ENCODE assay signal across 8 mouse cellular contexts in genomic region chr10:62979667-62980038, GRCm38 (mm10). TPM values are rescaled to one million over a fixed set of nuclear protein-coding genes. Genes with fewer than 3 reads are reported as not detected.
A peak's percentile ranks its signal among the peaks of the same experiment; 100 is the strongest.
DNase-seq lines count a peak whose midpoint lies in the region; ATAC-seq and TF ChIP-seq lines count a peak whose summit lies in the region.

No protein-coding gene starts in this region.

- no peak for TF ChIP-seq RAD21 in CH12.LX (IDR thresholded peaks at IDR 0.05; ENCODE audit: low read depth, low read length)

- H3K4me1 ChIP-seq in heart, embryonic 12.5 days (replicated peaks) = peaks cover 10% of the 10 kb centered on the region; the same call in 1 of the 2 replicates
- H3K4me1 ChIP-seq in CH12.LX (ENCODE audit: control insufficient read depth in 1 of 2, insufficient read depth in 2 of 2) = peaks cover 6 to 32% of the 10 kb centered on the region in 2 experiments
- H3K4me1 ChIP-seq in forebrain, embryonic 15.5 days = peaks cover 13% of the 10 kb centered on the region
- peaks cover 16% of the 10 kb centered on the region for H3K4me1 ChIP-seq in liver, embryonic 15.5 days (replicated peaks)

- peak overlapping the region; percentile 78 for H3K4me3 ChIP-seq in heart, embryonic 12.5 days
- H3K4me3 ChIP-seq in CH12.LX (replicated peaks in 1 of 3; ENCODE audit: low read depth in 2 of 3, low read length in 2 of 3, poor library complexity in 1 of 3) = peak overlapping the region; percentile 12 to 73 (median 37)
- H3K4me3 ChIP-seq in forebrain, embryonic 15.5 days = peak overlapping the region; percentile 98
- H3K4me3 ChIP-seq in liver, embryonic 15.5 days (replicated peaks) = peak overlapping the region; percentile 87

- no peak for TF ChIP-seq EP300 in CH12.LX (IDR thresholded peaks at IDR 0.05; ENCODE audit: low read length)

- no peaks in the 10 kb centered on the region for H3K27me3 ChIP-seq in heart, embryonic 12.5 days (replicated peaks)
- H3K27me3 ChIP-seq in CH12.LX (replicated peaks) = no peaks in the 10 kb centered on the region
- H3K27me3 ChIP-seq in forebrain, embryonic 15.5 days = no peaks in the 10 kb centered on the region
- H3K27me3 ChIP-seq in liver, embryonic 15.5 days = 0 out of 2 replicates have a peak, but pooled peaks cover 4% of the 10 kb centered on the region

- H3K4me2 ChIP-seq in heart, embryonic 12.5 days = peak overlapping the region; percentile 69
- H3K4me2 ChIP-seq in CH12.LX (ENCODE audit: insufficient read depth, low read depth, poor library complexity, severe bottlenecking) = peak overlapping the region; percentile 78
- H3K4me2 ChIP-seq in forebrain, embryonic 15.5 days (replicated peaks) = peak overlapping the region; percentile 60
- peak overlapping the region; percentile 98 for H3K4me2 ChIP-seq in liver, embryonic 15.5 days

- WGBS in heart, embryonic 12.5 days = 12% methylated on average over 10 of the region's 10 CpGs
- 4% methylated on average over 10 of the region's 10 CpGs for WGBS in forebrain, embryonic 15.5 days
- WGBS in liver, embryonic 15.5 days (ENCODE audit: insufficient replicate concordance) = 19% methylated on average over 10 of the region's 10 CpGs

- peak overlapping the region; percentile 72; the same call in 1 of the 2 replicates for H3K9ac ChIP-seq in heart, embryonic 12.5 days
- H3K9ac ChIP-seq in CH12.LX (ENCODE audit: insufficient read depth, low read depth) = peak overlapping the region; percentile 37; the same call in 1 of the 2 replicates
- H3K9ac ChIP-seq in forebrain, embryonic 15.5 days (replicated peaks) = peak overlapping the region; percentile 95
- no peak overlapping the region for H3K9ac ChIP-seq in liver, embryonic 15.5 days

- H3K79me2 ChIP-seq in CH12.LX (replicated peaks; ENCODE audit: control insufficient read depth, extremely low read depth, insufficient read depth, poor library complexity, severe bottlenecking) = peaks cover 10% of the 10 kb centered on the region

- ATAC-seq in heart, embryonic 12.5 days (ENCODE audit: insufficient number of reproducible peaks, low FRiP score) = no peak
- no peak for ATAC-seq in forebrain, embryonic 15.5 days (replicated peaks)
- ATAC-seq in liver, embryonic 15.5 days (ENCODE audit: insufficient read depth) = no peak

- in situ Hi-C loops in CH12.LX (cut with MboI; ENCODE audit: low pct_ligation_motif_present, low pct_unique_long_range_greater_than_20kb, low sequenced_read_pairs) = no loop called here

- no peaks in the 10 kb centered on the region for H3K9me3 ChIP-seq in heart, embryonic 12.5 days (replicated peaks)
- no peaks in the 10 kb centered on the region for H3K9me3 ChIP-seq in CH12.LX (replicated peaks; ENCODE audit: low read length)
- H3K9me3 ChIP-seq in forebrain, embryonic 15.5 days = no peaks in the 10 kb centered on the region
- no peaks in the 10 kb centered on the region for H3K9me3 ChIP-seq in liver, embryonic 15.5 days (replicated peaks)

- peaks cover 25% of the 10 kb centered on the region for H3K36me3 ChIP-seq in heart, embryonic 12.5 days
- H3K36me3 ChIP-seq in CH12.LX (replicated peaks in 1 of 2; ENCODE audit: control insufficient read depth in 1 of 2, insufficient read depth in 1 of 2, low read length in 1 of 2) = peaks cover 2 to 27% of the 10 kb centered on the region in 2 experiments
- H3K36me3 ChIP-seq in forebrain, embryonic 15.5 days = peaks cover 13% of the 10 kb centered on the region
- peaks cover 15% of the 10 kb centered on the region for H3K36me3 ChIP-seq in liver, embryonic 15.5 days (replicated peaks)

- TF ChIP-seq POLR2A in CH12.LX (IDR thresholded peaks at IDR 0.05; ENCODE audit: low read depth, low read length) = no peak

- H3K27ac ChIP-seq in heart, embryonic 12.5 days (ENCODE audit: poor library complexity, severe bottlenecking) = no peak overlapping the region
- H3K27ac ChIP-seq in CH12.LX (ENCODE audit: insufficient read depth, low read depth) = no peak overlapping the region
- H3K27ac ChIP-seq in forebrain, embryonic 15.5 days (replicated peaks) = peak overlapping the region; percentile 84
- no peak overlapping the region for H3K27ac ChIP-seq in liver, embryonic 15.5 days (replicated peaks)

- TF ChIP-seq CTCF in CH12.LX (conservative IDR thresholded peaks at IDR 0.05 in 1 of 2, IDR thresholded peaks at IDR 0.05 in 1 of 2; ENCODE audit: low read depth in 2 of 2, low read length in 2 of 2) = no peak

- DNase-seq in heart, postnatal 4 days = no peak
- no peak for DNase-seq in CH12.LX (ENCODE audit: extremely low read depth)
- DNase-seq in layer of hippocampus, adult 9-10 months (ENCODE audit: low spot score) = no peak
- DNase-seq in spleen, adult 18-20 months = no peak
- DNase-seq in thymus, postnatal 0 days (ENCODE audit: low spot score) = no peak

- dilution Hi-C loops in CH12.LX (cut with MboI; ENCODE audit: extremely low pct_ligation_motif_present, extremely low pct_unique_long_range_greater_than_20kb, low sequenced_read_pairs) = no loop called here

TF ChIP-seq in CH12.LX, 34 proteins besides CTCF, POLR2A, EP300 and RAD21 (continues in another document):
- no peak for TF ChIP-seq HCFC1 (IDR thresholded peaks at IDR 0.05; ENCODE audit: low read depth, low read length)
- no peak for TF ChIP-seq USF2 (conservative IDR thresholded peaks at IDR 0.05; ENCODE audit: low read depth, low read length)
- no peak for TF ChIP-seq PAX5 (IDR thresholded peaks at IDR 0.05; ENCODE audit: low read length)
- TF ChIP-seq ZKSCAN1 (IDR thresholded peaks at IDR 0.05; ENCODE audit: borderline replicate concordance, low read depth, low read length) = no peak
- no peak for TF ChIP-seq SIN3A (IDR thresholded peaks at IDR 0.05; ENCODE audit: low read length)
- no peak for TF ChIP-seq USF1 (IDR thresholded peaks at IDR 0.05; ENCODE audit: low read depth, low read length)
- no peak for TF ChIP-seq ELF1 (IDR thresholded peaks at IDR 0.05; ENCODE audit: low read depth, low read length)
- TF ChIP-seq MAFK (IDR thresholded peaks at IDR 0.05; ENCODE audit: insufficient replicate concordance, low read length) = no peak
- no peak for TF ChIP-seq MYC (IDR thresholded peaks at IDR 0.05; ENCODE audit: low read depth, low read length)
- TF ChIP-seq RCOR1 (conservative IDR thresholded peaks at IDR 0.05; ENCODE audit: low read depth, low read length) = no peak
- no peak for TF ChIP-seq MXI1 (IDR thresholded peaks at IDR 0.05; ENCODE audit: low read depth, low read length)
- no peak for TF ChIP-seq MAZ (IDR thresholded peaks at IDR 0.05; ENCODE audit: low read depth, low read length)

RNA-seq across cellular contexts. Expression of gene Rufy2, which starts 0.4 kb away (rescaled TPM):
- 14.6 and 15.9 TPM in 2 replicates for polyA plus RNA-seq in heart, embryonic 12.5 days (2016; fragmentation: Nextera tagmentation; extraction: Ambion mirVana)
- 10 to 100 TPM; 13.7 to 15.6 TPM for total RNA-seq in heart, postnatal 4 days (2021)
- total RNA-seq in CH12.LX (2012; rRNA removed) = 4.9 and 5.6 TPM in 2 replicates
- total RNA-seq in CH12.LX (2014; rRNA removed) = 5.8 and 9.0 TPM in 2 replicates
- 6.8 and 7.1 TPM in 2 replicates for polyA plus RNA-seq in CH12.LX (2012; ENCODE audit: insufficient read length, low read depth)
- polyA plus RNA-seq in forebrain, embryonic 15.5 days (2015; fragmentation: Nextera tagmentation; extraction: Ambion mirVana) = 58.3 and 63.6 TPM in 2 replicates
- polyA plus RNA-seq in liver, embryonic 15.5 days (2015; fragmentation: Nextera tagmentation; extraction: Ambion mirVana) = 1.8 and 2.2 TPM in 2 replicates
- 17.4 and 23.1 TPM in 2 replicates for polyA plus RNA-seq in thymus, postnatal 0 days (2015; fragmentation: Nextera tagmentation; extraction: Ambion mirVana)

RNA-seq across cellular contexts. Expression of gene Dna2, which starts 32.8 kb away (rescaled TPM):
- polyA plus RNA-seq in heart, embryonic 12.5 days (2016; fragmentation: Nextera tagmentation; extraction: Ambion mirVana) = 25.5 and 26.5 TPM in 2 replicates
- total RNA-seq in heart, postnatal 4 days (2021) = 10 to 100 TPM; 12.0 to 13.5 TPM
- 31.7 and 38.6 TPM in 2 replicates for total RNA-seq in CH12.LX (2012; rRNA removed)
- total RNA-seq in CH12.LX (2014; rRNA removed) = 38.6 and 41.2 TPM in 2 replicates
- polyA plus RNA-seq in CH12.LX (2012; ENCODE audit: insufficient read length, low read depth) = 33.1 and 33.4 TPM in 2 replicates
- polyA plus RNA-seq in forebrain, embryonic 15.5 days (2015; fragmentation: Nextera tagmentation; extraction: Ambion mirVana) = 8.4 and 9.0 TPM in 2 replicates
- polyA plus RNA-seq in liver, embryonic 15.5 days (2015; fragmentation: Nextera tagmentation; extraction: Ambion mirVana) = 24.4 TPM in 2 replicates
- 21.1 and 21.7 TPM in 2 replicates for polyA plus RNA-seq in thymus, postnatal 0 days (2015; fragmentation: Nextera tagmentation; extraction: Ambion mirVana)

RNA-seq across cellular contexts. Expression of gene Hnrnph3, which starts 44.4 kb away (rescaled TPM):
- polyA plus RNA-seq in heart, embryonic 12.5 days (2016; fragmentation: Nextera tagmentation; extraction: Ambion mirVana) = 70.7 and 77.3 TPM in 2 replicates
- 10 to 100 TPM; 40.2 to 45.2 TPM for total RNA-seq in heart, postnatal 4 days (2021)
- total RNA-seq in CH12.LX (2012; rRNA removed) (12.8 and 15.1 TPM in 2 replicates), CH12.LX (2014; rRNA removed) (9.5 and 11.7 TPM in 2 replicates)
- polyA plus RNA-seq in CH12.LX (2012; ENCODE audit: insufficient read length, low read depth) = 37.8 and 55.2 TPM in 2 replicates
- 191 and 209 TPM in 2 replicates for polyA plus RNA-seq in forebrain, embryonic 15.5 days (2015; fragmentation: Nextera tagmentation; extraction: Ambion mirVana)
- polyA plus RNA-seq in liver, embryonic 15.5 days (2015; fragmentation: Nextera tagmentation; extraction: Ambion mirVana) = 21.0 and 21.7 TPM in 2 replicates
- polyA plus RNA-seq in thymus, postnatal 0 days (2015; fragmentation: Nextera tagmentation; extraction: Ambion mirVana) = 51.0 and 53.6 TPM in 2 replicates

RNA-seq across cellular contexts. Expression of gene Pbld2, which starts 44.5 kb away (rescaled TPM):
- polyA plus RNA-seq in heart, embryonic 12.5 days (2016; fragmentation: Nextera tagmentation; extraction: Ambion mirVana) = 0.68 and 0.78 TPM in 2 replicates
- total RNA-seq in heart, postnatal 4 days (2021) = 1 to 10 TPM; 2.4 to 2.7 TPM
- total RNA-seq in CH12.LX (2012; rRNA removed) (0.55 and 0.72 TPM in 2 replicates), CH12.LX (2014; rRNA removed) (0.19 and 0.76 TPM in 2 replicates)
- 0.26 TPM in 1 of 2 replicates, not detected in the other for polyA plus RNA-seq in CH12.LX (2012; ENCODE audit: insufficient read length, low read depth)
- 1.1 and 1.8 TPM in 2 replicates for polyA plus RNA-seq in forebrain, embryonic 15.5 days (2015; fragmentation: Nextera tagmentation; extraction: Ambion mirVana)
- polyA plus RNA-seq in liver, embryonic 15.5 days (2015; fragmentation: Nextera tagmentation; extraction: Ambion mirVana) = 3.4 and 4.4 TPM in 2 replicates
- 1.0 TPM in 2 replicates for polyA plus RNA-seq in thymus, postnatal 0 days (2015; fragmentation: Nextera tagmentation; extraction: Ambion mirVana)

RNA-seq across cellular contexts. Expression of gene Slc25a16, which starts 59.2 kb away (rescaled TPM):
- polyA plus RNA-seq in heart, embryonic 12.5 days (2016; fragmentation: Nextera tagmentation; extraction: Ambion mirVana) = 13.1 and 13.3 TPM in 2 replicates
- total RNA-seq in heart, postnatal 4 days (2021) = 10 to 100 TPM; 24.6 to 26.9 TPM
- total RNA-seq in CH12.LX (2012; rRNA removed) (9.8 and 12.0 TPM in 2 replicates), CH12.LX (2014; rRNA removed) (27.0 TPM in 2 replicates)
- polyA plus RNA-seq in CH12.LX (2012; ENCODE audit: insufficient read length, low read depth) = 12.1 and 16.8 TPM in 2 replicates
- 18.7 and 19.1 TPM in 2 replicates for polyA plus RNA-seq in forebrain, embryonic 15.5 days (2015; fragmentation: Nextera tagmentation; extraction: Ambion mirVana)
- 7.8 and 8.1 TPM in 2 replicates for polyA plus RNA-seq in liver, embryonic 15.5 days (2015; fragmentation: Nextera tagmentation; extraction: Ambion mirVana)
- polyA plus RNA-seq in thymus, postnatal 0 days (2015; fragmentation: Nextera tagmentation; extraction: Ambion mirVana) = 13.7 and 16.5 TPM in 2 replicates

Comparison
In these comparisons a context has a peak if more than half of its experiments do, and no peak if none do; other contexts are left out.
1. H3K4me3 ChIP-seq: peak in every context shown above with its lines; median percentile 98 in forebrain, embryonic 15.5 days; 87 in liver, embryonic 15.5 days; 78 in heart, embryonic 12.5 days; 37 in CH12.LX.